Mouse (Mus musculus) adipose tissue, adult 10 weeks (tissue): ENCODE results near the gene Gm29110. TPM values are rescaled to one million over a fixed set of nuclear protein-coding genes. Genes with fewer than 3 reads are reported as not detected.

Experiments used
- polyA plus RNA-seq: library from polyadenylated mRNA; stranded (reverse); fragments of 350-450 nt; fragmentation: Illumina TruSeq; extraction: RNeasy Lipid Tissue Mini Kit (QIAGEN cat#74804); gene quantifications from one replicate; pipeline ENCODE4 v1.2.3, GENCODE M21; 2014; ENCODE audit warnings: low read depth, low replicate concordance

The Gm29110 gene
- polyA plus RNA-seq = not detected

GRCm38 (mm10) chrY:74470231-74470630, at the start of gene Gm29110:
TSS of gene Gm29110 (plus strand) at chrY:74470531.

Other genes starting within 250 kb of the Gm29110 start
- not detected for gene Gm21913, start 153.4 kb downstream of the Gm29110 start, polyA plus RNA-seq